Mouse (Mus musculus) embryonic fibroblast, embryonic 13.5 days (primary cell): Measurements from ENCODE around the gene Hist4h4. TPM values are rescaled to one million over a fixed set of nuclear protein-coding genes. Genes with fewer than 3 reads are reported as not detected.
"Not testable (repeated sequence)": the region's sequence is repeated elsewhere in the genome, so short reads cannot be mapped to it uniquely, and the experiment has no call there.

ENCODE experiments used
- H3K27ac ChIP-seq: 2 replicates; pipeline ENCODE4 v1.5.1; 2012; ENCODE audit warnings: low read length, control low read depth, inconsistent platforms; ENCODE audit not compliant: insufficient read depth
- H3K4me1 ChIP-seq: 2 replicates; pipeline ENCODE4 v1.6.1; 2011; ENCODE audit warnings: low read length; ENCODE audit not compliant: control insufficient read depth, insufficient read depth
- H3K4me3 ChIP-seq: 2 replicates; pipeline ENCODE4 v1.5.1; 2011; ENCODE audit warnings: mild to moderate bottlenecking, control low read depth, low read length; ENCODE audit not compliant: insufficient read depth
- CTCF ChIP-seq: IDR thresholded peaks from 2 replicates; pipeline ENCODE4 v1.5.1; 2011; ENCODE audit warnings: mild to moderate bottlenecking, control low read depth, low read length, moderate library complexity, borderline replicate concordance; ENCODE audit not compliant: insufficient read depth
- POLR2A ChIP-seq: IDR thresholded peaks from 2 replicates; pipeline ENCODE4 v1.6.1; 2011; ENCODE audit warnings: low read depth, mild to moderate bottlenecking, control low read depth, low read length, moderate library complexity
- polyA plus RNA-seq: library from polyadenylated mRNA; stranded (reverse); fragments of >200 nt; gene quantifications from 2 replicates; pipeline ENCODE4 v1.2.4, GENCODE M21; 2011; ENCODE audit warnings: low read depth; ENCODE audit not compliant: missing spikeins, insufficient read length

The Hist4h4 gene
- polyA plus RNA-seq, 1 experiment: 0.72 TPM

GRCm38 (mm10) chr6:136806819-136807218 is 2.6 kb upstream of the Hist4h4 start:
- TF ChIP-seq POLR2A (no peak), CTCF (no peak)
- H3K4me3 ChIP-seq: no peak overlapping the region
- H3K4me1 ChIP-seq: no peaks in the 10 kb centered on the region; the same call in 1 of the 2 replicates
- no peak overlapping the region for H3K27ac ChIP-seq

- no peak overlapping the region for H3K27ac ChIP-seq
- H3K4me1 ChIP-seq: no peaks in the 10 kb centered on the region; the same call in 1 of the 2 replicates
- TF ChIP-seq POLR2A: no peak
- no peak for TF ChIP-seq CTCF
- H3K4me3 ChIP-seq: no peak overlapping the region
These were observed 1.2 kb upstream of the Hist4h4 start for GRCm38 (mm10) chr6:136805409-136805775.

- H3K4me1 ChIP-seq: no peaks in the 10 kb centered on the region; the same call in 1 of the 2 replicates
- no peak overlapping the region; the same call in 1 of the 2 replicates for H3K4me3 ChIP-seq
- TF ChIP-seq POLR2A: no peak
- TF ChIP-seq CTCF: no peak
- H3K27ac ChIP-seq: peak overlapping the region; percentile 69
These were observed 642 bp upstream of the Hist4h4 start for GRCm38 (mm10) chr6:136804705-136805408.

DNA sequence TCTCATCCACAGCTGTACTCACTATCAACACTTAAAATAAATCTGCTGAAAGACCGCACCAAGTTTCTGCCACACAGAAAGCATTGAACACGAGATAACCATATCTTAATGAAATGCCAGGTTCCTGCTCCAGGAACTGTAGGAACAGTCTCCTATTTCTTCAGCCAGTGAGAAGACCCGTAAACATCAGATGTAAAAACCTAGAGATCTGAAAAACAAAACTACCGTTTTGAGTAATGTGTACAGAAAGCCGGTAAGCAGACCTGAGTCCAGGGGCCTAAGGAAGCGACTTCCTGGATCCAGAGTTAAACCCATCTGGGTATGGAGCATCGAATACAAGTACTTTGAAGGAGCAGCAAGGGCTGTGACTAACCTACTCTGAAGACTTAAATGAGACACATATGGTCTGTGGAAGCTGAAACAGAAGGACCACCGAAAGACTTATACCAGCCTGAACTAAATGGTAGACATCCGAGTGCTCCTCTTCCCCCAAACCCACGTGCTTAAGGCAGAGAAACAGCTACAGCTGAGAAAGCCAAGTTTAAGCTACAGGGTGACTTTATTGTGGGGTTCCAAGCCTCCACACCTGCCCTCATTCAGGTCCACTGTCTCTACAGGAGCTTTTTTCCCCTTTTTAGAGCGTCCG is 999 bp downstream of the Hist4h4 start:
- Histone ChIP-seq H3K4me1 (no peaks in the 10 kb centered on the region; the same call in 1 of the 2 replicates), H3K27ac (0 out of 2 replicates have a peak overlapping the region, but pooled peaks have one; percentile 90), H3K4me3 (peak overlapping the region; percentile 42)
- no peak for TF ChIP-seq CTCF
- TF ChIP-seq POLR2A: no peak; the same call in 1 of the 2 replicates

DNA sequence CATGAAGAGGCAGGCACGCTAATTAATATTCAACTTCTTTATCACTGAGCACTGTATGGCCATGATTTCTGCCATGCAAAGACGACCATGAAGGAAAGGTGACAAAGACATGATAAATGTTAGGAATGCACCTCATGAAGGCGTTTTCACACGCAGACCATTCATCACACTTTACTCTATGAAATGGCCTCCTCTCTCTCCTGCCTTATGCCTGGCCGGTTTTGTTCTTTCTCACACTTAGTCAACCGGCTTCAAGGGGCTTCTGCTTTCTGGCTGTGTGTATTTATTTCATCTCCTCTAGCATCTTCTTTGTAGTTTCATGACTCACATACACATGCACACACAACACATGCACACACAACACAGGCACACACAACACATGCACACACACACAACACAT is 2.9 kb downstream of the Hist4h4 start:
- TF ChIP-seq POLR2A: no peak; the same call in 1 of the 2 replicates
- TF ChIP-seq CTCF: no peak
- no peak overlapping the region for H3K27ac ChIP-seq
- H3K4me3 ChIP-seq: no peak overlapping the region
- no peaks in the 10 kb centered on the region; the same call in 1 of the 2 replicates for H3K4me1 ChIP-seq

- Histone ChIP-seq H3K4me1 (no peaks in the 10 kb centered on the region; the same call in 1 of the 2 replicates), H3K27ac (no peak overlapping the region), H3K4me3 (no peak overlapping the region)
- no peak for TF ChIP-seq CTCF
- TF ChIP-seq POLR2A: no peak
These were observed 3.5 kb downstream of the Hist4h4 start for GRCm38 (mm10) chr6:136800710-136801109.

- not testable (repeated sequence) for H3K27ac ChIP-seq, H3K4me1 ChIP-seq, H3K4me3 ChIP-seq
These were observed 6.1 kb downstream of the Hist4h4 start for GRCm38 (mm10) chr6:136797874-136798693.

DNA sequence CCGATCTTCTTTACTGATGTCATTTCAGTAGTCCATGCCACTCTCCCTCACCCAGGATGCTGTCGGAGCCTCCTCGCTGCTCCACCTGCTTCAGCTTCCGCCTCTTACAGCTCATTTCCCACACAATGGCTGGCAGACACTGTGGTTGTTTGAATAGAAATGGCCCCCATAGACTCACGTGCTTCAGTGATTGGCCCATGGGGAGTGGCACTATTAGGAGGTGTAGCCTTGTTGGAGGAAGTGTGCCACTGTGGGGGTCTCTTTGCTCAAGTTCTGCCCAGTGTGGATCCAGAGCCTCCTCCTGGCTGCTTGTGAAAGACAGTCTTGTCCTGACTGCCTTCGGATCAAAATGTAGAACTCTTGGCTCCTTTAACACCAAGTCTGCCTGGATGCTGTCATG is 8.4 kb downstream of the Hist4h4 start:
- no peaks in the 10 kb centered on the region; the same call in 1 of the 2 replicates for H3K4me1 ChIP-seq
- no peak for TF ChIP-seq POLR2A
- TF ChIP-seq CTCF: no peak
- no peak overlapping the region for H3K27ac ChIP-seq
- no peak overlapping the region for H3K4me3 ChIP-seq

DNA sequence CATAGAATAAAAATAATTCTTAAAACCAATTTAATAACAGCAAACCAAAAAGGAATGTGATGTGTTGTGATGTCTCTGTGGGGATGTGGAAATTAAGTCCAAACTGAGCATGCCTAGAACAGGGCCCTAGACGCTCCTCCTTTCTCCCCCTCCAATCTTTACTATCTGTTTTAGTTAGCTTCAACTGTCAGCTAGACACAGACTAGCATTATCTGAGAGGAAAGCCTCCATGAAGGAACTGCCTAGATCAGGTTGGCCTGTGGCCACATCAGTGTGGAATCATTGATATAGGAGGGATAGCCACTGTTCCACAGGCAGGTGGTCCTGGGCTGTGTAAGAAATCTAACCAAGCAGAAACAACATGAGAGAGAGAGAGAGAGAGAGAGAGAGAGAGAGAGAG is 9.1 kb downstream of the Hist4h4 start:
- Histone ChIP-seq H3K4me3 (no peak overlapping the region), H3K27ac (no peak overlapping the region), H3K4me1 (no peaks in the 10 kb centered on the region; the same call in 1 of the 2 replicates)
- TF ChIP-seq POLR2A (no peak), CTCF (no peak)
